Mouse (Mus musculus) adipose tissue, adult 10 weeks (tissue): Measurements from ENCODE around the gene Nppa. TPM values are rescaled to one million over a fixed set of nuclear protein-coding genes. Genes with fewer than 3 reads are reported as not detected.

Experiments
- polyA plus RNA-seq: library from polyadenylated mRNA; stranded (reverse); fragments of 350-450 nt; fragmentation: Illumina TruSeq; extraction: RNeasy Lipid Tissue Mini Kit (QIAGEN cat#74804); gene quantifications from one replicate; pipeline ENCODE4 v1.2.3, GENCODE M21; 2014; ENCODE audit warnings: low read depth, low replicate concordance

Nppa gene
- not detected for polyA plus RNA-seq

GRCm38 (mm10) chr4:148000202-148000772 lies at the start of gene Nppa:
TSS of gene Nppa (plus strand) at chr4:148000722.

GRCm38 (mm10) chr4:147985205-147986132 lies 15.1 kb upstream of the Nppa start, which contains the start of gene Nppb:
TSS of gene Nppb (plus strand) at chr4:147985788.

GRCm38 (mm10) chr4:148038600-148039253 lies 38.2 kb downstream of the Nppa start, which contains the start of the genes Clcn6 and Mthfr:
TSS of gene Clcn6 (minus strand) at chr4:148038821.
TSS of gene Mthfr (plus strand) at chr4:148039077.

Other genes with a start within 250 kb of the Nppa start
- 12.5 TPM for gene Zfp984, start 190.9 kb upstream of the Nppa start, polyA plus RNA-seq
- 8.4 TPM for gene Zfp933, start 152.4 kb upstream of the Nppa start, polyA plus RNA-seq
- 29.2 TPM for gene Miip, start 131.9 kb upstream of the Nppa start, polyA plus RNA-seq
- gene Fv1, start 131.7 kb upstream of the Nppa start, polyA plus RNA-seq = 5.2 TPM
- 58.7 TPM for gene Mfn2, start 96.0 kb upstream of the Nppa start, polyA plus RNA-seq
- gene Plod1, start 64.0 kb upstream of the Nppa start, polyA plus RNA-seq = 41.0 TPM
- gene 2510039O18Rik, start 59.8 kb upstream of the Nppa start, polyA plus RNA-seq = 34.5 TPM
- gene Nppb, start 14.9 kb upstream of the Nppa start, polyA plus RNA-seq = not detected
- 10.7 TPM for gene Clcn6, start 38.1 kb downstream of the Nppa start, polyA plus RNA-seq
- gene Mthfr, start 38.4 kb downstream of the Nppa start, polyA plus RNA-seq = 38.7 TPM
- gene Agtrap, start 87.3 kb downstream of the Nppa start, polyA plus RNA-seq = 29.2 TPM
- gene Mad2l2, start 129.7 kb downstream of the Nppa start, polyA plus RNA-seq = 23.9 TPM
- gene Draxin, start 130.0 kb downstream of the Nppa start, polyA plus RNA-seq = not detected
- 40.1 TPM for gene Fbxo6, start 151.4 kb downstream of the Nppa start, polyA plus RNA-seq
- gene Fbxo44, start 159.8 kb downstream of the Nppa start, polyA plus RNA-seq = 15.2 TPM
- gene Fbxo2, start 159.9 kb downstream of the Nppa start, polyA plus RNA-seq = 1.4 TPM